Mouse (Mus musculus): ENCODE measurements at regions not wholly inside any gene's neighbourhood (a gene's known extent, or its start where the extent isn't known, plus 50 kb on each side); places are given as distances from the start of the nearest gene placed in this dataset.
A peak's percentile ranks its signal among the peaks of the same experiment; 100 is the strongest.

DNA sequence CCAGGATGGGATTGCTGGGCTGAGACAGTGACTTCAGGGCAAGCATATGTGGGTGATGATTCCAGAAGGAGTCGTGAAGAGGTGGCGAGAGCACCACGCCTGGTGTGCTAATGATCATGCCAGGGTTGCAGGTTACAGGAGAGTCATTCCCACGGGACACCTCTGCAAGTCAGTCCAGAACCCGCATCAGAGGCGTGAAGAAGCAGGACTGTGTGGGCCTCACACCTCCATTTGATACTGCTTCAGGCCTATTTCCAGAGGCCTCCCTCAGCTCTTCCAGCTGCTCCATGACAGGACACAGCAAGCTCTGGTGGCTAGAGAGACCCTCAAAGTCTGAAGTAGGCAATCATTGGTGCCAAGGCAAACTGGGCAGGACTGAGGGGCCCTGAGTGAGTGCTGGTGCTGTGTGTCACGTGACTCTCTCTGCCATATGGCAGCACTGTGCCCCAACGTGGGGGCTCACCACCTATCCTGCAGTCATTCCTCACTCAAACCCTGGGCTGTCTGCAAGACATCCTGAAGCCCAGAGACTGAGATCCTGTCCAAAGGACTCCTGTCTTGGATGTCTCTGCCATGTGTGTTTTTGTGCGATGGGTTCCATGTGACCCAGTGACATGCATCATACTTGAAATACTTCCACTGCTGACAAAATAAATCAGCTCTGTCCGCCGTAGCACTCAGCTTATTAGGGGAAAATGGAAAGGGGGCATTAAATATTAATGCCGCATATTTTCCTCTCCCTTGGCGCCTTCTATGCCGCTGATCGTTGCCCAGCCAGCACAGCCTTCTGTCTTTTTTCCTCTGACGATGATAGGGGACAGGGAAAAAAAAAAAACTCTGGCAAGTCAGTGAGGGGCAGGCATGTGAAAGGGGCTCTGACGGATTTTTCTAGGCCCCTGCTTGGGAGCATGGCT, 247.6 kb upstream of the Habp2 start:
- DNase-seq (ENCODE audit: low read depth, low spot score): no peak

DNA sequence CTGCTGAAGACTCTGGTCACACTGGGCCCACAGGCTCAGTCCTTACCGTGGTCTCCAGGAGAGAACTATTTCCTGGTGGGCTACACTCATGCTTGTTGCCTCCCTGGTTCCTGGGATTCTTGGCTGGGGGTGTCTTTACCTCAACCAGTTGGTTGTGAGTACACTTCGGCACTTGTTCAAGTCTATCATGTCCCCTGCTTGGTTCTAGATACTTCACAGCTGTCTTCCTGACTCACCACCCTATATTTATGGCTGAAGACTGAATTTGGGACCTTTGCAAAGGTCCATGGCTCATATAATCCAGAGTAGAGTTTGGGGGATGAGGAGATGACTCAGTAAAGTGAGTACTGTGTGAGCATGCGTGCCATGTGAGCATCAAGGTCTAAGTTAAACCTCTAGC, 245.0 kb upstream of the Habp2 start:
- no peak for DNase-seq (ENCODE audit: low read depth, low spot score)

DNA sequence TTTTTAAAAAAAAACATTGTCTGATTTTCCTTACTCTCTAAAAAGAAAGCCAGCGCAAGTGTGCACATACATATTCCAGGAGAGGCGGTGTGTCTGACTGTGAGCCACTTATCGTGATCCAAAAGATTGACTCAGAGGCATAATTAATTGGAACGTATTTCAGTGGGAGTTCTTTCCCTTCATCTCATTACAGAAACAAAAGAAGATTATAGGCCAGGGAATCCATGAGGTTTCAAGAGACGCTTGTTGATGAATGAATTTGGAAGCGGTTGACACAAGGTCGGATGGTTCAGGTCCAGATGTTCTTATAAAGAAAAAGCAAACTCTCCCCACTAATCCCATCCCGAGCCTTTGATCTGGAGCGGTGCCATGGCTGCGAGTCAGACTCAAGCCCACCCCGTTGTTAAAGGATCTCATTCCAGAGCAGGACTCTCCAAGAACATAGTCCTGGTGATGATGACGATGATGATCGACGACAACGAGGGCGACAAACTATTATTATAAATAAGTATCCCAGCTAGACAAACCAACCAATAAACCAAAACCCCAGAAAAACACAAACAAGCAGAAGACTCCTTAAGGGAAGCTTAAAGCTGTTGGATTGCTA, 240.1 kb upstream of the Habp2 start:
- no peak for DNase-seq (ENCODE audit: low read depth, low spot score)

DNA sequence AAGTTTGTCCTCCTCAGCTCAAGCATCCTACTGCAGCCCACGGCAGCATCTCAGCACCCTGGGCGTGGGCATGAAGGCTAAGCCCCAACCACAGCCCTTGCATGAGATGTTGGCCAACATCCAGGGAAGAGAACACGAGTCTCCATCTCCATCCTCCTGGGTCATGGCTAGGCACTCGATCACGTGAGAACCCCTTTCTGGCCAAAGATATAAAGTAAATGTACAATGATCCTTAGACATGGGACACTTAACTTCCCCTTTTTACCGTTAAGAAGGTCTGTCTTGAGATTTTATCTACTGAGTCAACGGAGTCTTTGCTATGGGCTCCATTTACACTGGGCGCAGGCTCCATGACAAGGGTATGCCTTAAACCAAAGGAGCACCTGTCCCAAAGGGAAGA, 232.8 kb upstream of the Habp2 start:
- no peak for DNase-seq (ENCODE audit: low read depth, low spot score)

DNA sequence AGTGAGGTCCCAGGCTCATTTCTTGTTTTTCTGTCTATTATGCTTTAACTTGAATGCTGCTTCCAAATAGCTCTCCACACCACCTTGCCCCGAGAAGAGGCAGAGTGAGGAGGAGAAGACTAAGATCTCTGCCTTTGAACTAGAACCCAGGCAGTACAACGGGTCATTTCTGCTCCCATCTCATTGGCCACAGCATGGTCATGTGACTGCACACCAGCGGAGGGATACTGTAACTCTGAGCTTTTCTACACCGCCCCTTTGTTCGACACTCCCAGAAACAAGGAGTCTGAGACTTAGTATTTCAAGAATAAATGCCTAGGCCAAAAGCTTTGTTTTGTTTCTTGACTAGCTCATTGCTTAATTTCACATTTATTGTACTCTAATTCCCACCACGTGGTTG, 230.5 kb upstream of the Habp2 start:
- no peak for DNase-seq (ENCODE audit: low read depth, low spot score)

DNA sequence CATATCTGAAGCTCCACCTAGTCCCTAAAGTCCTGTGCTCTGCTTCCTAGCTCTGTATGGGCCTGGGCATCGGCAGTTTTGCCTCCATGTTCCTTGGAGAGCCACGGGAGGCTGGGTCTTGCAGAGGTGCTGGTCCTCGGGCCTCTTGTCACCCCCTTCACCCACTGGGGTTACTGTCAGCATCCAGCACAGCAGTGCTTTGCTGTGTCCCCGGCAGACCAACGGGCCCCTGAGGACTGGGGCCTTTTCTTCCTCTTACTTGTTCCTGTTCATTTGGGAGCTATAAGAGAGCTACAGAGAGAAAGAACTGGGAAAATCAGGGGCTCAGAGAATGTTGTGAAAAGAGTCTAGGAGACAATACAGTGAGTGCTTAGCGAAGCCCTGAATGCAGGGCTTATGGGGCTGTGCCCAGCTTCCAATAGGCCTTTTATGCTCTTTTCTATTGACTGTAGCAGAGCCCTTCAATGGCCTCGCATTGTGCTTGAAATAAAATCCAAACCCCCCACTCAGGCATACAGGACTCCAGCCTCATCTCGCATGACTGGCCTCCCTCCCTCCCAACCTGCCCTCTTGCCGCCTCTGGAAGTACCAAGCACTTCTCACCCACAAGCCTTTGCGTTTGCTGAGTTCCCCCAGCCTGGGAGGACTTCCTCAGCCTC, 224.9 kb upstream of the Habp2 start:
- DNase-seq (ENCODE audit: low read depth, low spot score): no peak

DNA sequence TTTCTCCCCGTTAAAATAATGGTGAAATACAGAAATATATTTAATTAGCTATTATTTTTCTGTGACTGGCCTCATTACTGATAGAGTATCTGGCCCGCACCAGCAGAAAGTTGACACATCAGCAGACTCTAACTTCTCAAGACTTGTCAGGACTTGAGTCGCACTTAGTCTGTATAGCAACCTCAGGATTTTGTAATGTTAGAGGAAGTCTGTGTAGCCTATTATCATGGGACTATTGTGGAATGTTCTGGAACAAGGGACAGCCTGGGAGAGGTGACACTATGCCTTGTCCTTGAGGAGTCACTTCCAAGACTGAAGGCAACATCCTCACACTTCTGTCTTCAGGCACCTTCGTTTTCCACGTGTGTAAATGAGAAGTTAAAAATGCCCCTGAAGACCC, 223.8 kb upstream of the Habp2 start:
- DNase-seq (ENCODE audit: low read depth, low spot score): no peak

DNA sequence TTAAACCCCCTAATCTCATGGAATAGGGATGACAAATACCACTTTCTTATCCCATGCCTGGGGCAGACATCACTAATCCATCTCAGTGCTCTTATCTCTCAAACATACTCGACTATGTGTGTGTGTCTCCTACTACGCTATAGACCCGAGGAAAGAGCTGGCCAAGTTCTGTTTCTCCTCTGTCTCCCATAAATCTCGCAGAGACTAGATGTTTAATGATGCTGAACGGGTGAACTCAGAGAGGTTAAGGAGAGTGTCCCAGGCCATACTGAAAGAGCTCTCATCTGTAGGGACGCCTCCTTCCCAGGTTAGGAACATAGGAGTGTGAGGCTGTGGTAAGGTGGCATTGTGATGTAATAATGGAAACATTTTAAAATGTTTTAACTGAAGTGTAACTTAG, 221.2 kb upstream of the Habp2 start:
- no peak for DNase-seq (ENCODE audit: low read depth, low spot score)

DNA sequence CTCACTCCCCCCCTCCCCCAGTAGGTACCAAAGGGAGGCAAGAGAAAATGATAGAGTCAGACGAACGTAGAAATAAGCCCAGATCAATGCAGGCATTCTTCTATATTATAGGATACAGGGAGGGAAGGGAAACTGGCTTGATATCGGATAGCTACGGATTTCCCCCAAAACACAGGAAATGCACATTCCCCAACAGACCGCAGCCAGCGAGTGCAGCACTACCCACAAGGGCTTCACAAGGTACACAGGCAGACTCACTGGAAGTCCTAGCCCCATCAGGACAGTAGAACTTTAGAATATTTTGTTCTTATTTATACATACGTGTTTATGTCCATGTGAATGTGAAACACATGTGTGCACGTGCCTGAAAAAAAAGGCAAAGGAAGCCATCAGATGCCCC, 218.8 kb upstream of the Habp2 start:
- no peak for DNase-seq (ENCODE audit: low read depth, low spot score)

DNA sequence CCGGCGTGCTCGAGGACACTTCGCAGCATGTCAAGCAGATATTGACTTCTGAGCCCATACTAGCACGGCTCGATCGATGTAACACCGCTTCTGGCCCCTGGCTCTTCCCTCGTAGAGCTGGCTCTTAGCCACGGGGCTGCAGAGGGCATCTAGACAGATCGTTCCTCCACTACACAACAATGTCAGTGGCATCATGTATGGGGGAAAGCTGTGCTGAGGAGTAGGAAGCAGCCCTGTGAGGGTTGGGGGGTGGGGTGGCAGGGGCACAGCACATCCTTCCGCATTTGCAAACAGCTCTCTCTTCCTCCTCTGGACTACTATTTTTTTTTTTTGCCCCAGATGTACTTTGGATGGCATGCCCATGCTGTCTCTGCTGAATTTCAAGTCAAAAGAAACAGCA, 218.1 kb upstream of the Habp2 start:
- no peak for DNase-seq (ENCODE audit: low read depth, low spot score)

DNA sequence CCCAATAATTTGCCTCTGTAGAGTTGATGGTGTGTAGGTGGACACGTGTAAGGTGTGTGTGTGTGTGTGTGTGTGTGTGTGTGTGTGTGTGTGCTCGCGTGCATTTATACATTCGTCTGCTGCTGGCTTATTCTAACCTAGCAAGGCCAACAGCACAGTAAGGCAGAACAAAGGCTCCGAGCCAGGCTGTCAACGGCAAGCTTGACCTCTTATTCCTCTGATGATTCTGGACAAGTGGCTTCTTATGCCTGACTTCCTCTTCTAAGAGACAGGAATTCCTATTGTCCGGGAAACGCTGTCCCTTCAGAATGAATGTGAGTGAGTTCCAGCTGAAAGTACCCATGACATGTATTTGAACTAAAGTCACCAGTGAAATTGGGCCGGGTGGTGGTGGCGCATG, 217.7 kb upstream of the Habp2 start:
- no peak for DNase-seq (ENCODE audit: low read depth, low spot score)

DNA sequence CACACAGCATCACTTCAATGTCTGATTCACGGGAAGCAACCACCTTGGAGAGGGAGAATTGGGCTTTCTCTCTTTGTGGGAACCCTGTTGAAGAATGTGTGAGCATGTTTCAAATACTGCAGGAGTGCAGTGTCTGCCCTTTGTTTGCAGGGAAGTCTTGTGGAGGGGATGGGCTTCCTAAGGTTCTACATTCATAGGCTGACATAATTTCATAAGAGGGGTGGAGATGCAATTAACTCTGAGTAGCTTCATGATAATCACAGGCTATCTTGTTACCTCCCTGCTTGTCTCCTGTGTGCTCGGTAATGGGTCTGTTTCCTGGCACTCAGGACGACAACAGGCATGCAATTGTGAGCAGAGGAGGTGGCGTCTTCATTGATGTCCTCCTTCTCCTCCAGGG, 215.6 kb upstream of the Habp2 start:
- no peak for DNase-seq (ENCODE audit: low read depth, low spot score)

DNA sequence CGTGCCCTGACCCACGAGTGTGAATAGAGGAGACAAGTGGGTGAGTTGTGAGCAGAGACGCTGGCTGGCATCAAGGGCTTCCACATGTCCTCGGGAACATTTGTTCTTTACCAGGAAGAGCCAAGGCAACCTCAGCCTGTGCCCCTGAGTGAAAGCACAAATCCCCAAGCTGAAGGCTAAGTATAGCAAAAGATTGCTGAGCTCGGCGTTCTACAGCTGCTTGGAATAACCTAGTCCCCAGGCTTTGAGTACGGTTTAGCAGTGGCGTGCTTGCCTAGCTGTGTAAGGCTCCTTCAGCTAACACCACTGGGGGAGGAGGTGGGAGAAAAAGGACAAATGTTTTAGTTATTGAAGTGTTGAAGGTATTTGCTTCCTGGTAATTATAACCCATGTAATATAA, 210.8 kb upstream of the Habp2 start:
- DNase-seq (ENCODE audit: low read depth, low spot score): no peak

DNA sequence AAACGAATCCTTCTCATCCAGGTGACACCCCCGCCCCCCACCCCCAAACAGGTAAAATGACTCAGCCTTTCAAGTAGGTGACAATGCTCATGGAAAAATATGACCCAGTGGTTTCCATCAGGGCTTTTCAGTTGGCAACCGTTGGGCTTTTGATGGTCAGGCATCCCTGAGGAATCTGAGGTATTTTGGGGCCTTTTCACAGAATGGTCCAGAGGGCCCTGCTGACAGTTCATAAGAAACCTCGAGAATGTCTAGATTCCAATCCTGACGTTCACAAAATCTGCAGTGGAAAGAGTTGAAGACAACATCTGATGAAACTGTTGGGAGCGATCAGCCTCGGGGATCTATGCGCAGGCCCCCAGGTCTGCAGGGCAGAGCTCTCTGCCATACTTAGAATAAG, 209.4 kb upstream of the Habp2 start:
- no peak for DNase-seq (ENCODE audit: low read depth, low spot score)

DNA sequence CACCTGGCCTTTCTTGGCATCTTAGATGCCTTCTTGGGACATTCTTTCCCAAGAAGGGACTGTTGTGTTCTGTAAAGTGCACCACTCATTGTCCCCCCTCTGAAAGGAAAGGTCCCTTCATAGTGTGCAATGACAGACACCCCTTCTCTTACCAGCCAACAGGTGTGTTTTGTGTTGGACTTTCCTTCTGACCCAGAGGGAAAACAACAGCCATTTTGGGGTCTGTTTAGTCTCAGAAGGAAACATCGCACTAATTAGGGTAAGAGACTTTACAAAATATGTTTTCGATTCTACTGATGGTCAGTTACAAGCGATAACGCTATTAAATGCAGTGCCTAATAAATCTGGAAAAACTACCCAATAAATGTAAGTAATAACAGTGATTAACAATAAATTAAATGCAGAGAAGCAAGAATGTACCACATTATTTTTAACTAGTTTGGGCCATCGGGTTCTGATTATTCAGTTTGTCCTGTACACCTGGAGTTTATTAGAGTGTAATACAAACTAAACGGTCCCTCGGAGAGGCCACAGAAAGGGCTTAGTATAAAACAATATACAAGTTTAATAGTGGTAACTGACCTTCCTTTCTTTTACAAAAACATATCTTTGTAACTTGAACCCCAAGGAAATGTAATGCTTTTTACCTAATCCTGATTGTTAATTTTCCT, 200.4 kb upstream of the Habp2 start:
- DNase-seq (ENCODE audit: low read depth, low spot score): no peak

DNA sequence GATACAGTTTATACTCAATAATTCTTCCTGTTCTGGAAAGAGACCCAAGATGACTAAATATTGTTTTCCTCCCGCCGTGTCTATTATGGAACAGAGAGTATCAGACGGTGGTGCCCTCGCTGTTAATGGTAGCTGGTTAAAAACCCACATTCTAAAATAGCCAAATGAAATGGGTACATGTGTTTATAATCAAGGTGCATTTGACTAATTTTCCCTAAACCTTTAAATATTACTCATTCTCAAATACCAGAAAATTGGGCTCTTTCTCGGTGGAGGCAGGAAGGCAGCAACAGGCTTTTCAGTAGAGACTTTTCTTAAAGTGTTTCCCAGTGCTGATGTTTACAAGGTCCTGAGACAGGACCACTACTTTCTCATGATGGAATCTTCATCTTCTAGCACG, 199.8 kb upstream of the Habp2 start:
- no peak for DNase-seq (ENCODE audit: low read depth, low spot score)

DNA sequence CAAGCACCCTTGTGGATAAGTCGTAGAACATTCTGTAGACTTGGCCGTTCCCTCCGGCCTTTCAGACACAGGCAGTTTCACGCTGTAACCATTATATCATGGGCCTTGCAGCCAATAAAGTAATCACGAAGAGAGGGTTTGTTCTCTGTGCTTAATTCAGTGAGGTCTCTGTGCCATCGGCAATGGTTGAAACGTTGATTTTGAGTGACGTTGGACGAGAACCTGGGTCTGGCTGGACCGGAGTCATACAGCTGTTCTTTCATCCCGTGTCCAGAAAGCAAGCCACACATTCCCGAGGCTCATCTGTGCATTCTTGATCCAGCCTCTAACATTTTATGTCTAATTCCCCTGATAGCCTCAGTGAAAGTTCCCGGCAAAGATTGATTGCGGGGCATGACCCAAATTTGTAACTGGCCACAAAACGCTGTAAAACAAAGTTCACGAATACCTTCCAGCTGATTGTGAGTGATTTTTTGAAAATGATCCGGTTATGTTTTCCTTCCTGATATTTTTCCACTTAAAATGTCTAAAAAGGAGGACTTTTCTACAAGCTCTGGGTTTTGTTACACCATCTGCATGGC, 197.1 kb upstream of the Habp2 start:
- no peak for DNase-seq (ENCODE audit: low read depth, low spot score)

DNA sequence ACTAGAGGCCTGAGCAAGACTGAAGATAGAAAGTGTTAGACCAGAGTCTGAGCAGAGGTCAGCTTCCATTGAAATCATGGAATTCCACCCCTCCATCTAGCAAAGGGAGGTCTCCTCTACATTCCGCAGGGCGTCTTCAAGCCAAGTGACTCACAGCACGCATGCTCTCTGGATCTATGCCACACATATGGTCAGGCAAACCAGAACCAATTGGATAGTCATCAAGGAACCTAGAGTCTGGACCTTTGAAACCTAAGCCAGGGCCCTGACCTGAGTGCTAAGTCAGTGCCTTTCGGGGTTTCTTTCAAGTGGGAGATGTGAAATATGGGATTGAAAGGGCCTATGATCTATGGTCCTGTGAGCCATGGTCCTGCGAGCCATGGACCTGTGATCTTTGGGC, 195.4 kb upstream of the Habp2 start:
- no peak for DNase-seq (ENCODE audit: low read depth, low spot score)

DNA sequence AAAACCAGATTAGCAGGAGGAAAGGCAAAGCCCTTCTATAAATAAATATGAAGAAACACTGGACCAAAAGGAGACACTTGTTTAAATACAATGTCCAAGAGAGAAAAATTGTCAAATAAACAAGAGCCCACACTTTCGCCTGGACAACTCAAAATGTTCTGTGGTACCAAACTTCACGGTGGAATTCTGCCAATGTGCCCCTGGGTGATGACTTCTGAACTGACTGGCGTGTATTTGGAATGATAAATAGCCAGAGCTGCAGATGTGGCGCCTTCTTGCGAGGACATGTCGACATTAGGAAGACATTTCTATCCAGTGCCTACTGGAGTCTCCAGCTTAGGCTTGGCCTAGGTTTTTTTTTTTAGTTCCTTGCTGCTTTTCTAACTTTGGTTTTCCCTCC, 191.1 kb upstream of the Habp2 start:
- DNase-seq (ENCODE audit: low read depth, low spot score): no peak

DNA sequence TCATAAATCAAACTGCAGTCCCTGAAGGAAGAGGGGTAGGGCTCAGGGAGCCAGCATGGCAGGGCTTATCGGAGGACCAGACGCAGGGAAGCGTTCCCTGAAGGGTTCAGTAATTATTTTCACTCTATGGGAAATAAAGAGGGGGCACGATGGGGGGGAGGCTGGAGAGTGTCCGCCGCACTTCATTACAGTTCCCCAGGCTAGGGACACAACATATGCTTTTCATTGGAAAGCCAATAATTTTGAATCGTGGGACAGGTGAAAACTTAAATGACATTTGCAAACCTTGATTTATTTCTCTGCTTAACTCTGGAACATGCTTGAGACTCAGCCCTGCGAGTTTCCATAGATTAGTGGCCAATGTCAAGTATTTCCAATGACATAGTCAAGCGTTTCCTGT, 187.2 kb upstream of the Habp2 start:
- no peak for DNase-seq (ENCODE audit: low read depth, low spot score)

DNA sequence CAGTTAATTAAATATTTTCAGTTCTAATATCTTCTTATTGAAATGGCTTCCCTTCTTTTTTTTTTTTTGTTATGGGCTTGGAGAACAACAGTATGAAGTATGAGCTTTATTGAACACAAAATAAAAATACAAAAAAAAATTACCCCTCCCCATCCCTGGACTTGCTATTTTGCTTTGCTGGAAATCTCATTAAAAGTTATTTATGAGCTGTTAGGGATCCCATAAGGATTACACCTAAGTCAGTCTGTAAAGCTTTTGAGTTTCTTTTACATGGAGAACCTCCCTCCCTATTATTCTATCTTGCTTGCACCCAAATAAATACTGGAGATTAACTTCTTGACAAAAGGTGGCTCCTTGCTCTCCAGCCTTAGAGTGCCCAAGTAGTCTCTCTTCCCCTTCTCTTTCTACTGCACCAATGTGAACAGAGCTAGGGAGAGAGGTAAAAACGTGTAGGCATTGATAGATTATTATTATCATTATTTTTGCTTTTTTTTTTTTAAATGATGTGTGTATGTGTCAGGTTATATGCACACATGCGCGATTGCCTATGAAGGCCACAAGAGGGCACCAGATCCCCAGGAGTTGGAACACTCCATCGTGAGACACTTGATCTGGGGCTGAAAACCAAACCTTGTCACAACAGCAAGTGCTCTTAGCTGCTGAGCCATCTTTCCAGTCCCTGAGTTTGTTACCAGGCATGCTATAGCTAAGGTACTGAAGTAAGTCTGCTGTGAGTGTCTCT, 186.6 kb upstream of the Habp2 start:
- DNase-seq (ENCODE audit: low read depth, low spot score): peak; percentile 72

All from R1 (cell line).